Mouse (Mus musculus) cerebral cortex, adult 2 months (tissue): ENCODE data around the gene Vps13d.

ENCODE experiments used
- WGBS: fragments of 180-500 bp; shearing (Covaris S2); methylation state at CpG from one replicate; pipeline ENCODE4 v1.1.7; 2018; 5-methylcytosine and 5-hydroxymethylcytosine counted together

Vps13d gene

DNA sequence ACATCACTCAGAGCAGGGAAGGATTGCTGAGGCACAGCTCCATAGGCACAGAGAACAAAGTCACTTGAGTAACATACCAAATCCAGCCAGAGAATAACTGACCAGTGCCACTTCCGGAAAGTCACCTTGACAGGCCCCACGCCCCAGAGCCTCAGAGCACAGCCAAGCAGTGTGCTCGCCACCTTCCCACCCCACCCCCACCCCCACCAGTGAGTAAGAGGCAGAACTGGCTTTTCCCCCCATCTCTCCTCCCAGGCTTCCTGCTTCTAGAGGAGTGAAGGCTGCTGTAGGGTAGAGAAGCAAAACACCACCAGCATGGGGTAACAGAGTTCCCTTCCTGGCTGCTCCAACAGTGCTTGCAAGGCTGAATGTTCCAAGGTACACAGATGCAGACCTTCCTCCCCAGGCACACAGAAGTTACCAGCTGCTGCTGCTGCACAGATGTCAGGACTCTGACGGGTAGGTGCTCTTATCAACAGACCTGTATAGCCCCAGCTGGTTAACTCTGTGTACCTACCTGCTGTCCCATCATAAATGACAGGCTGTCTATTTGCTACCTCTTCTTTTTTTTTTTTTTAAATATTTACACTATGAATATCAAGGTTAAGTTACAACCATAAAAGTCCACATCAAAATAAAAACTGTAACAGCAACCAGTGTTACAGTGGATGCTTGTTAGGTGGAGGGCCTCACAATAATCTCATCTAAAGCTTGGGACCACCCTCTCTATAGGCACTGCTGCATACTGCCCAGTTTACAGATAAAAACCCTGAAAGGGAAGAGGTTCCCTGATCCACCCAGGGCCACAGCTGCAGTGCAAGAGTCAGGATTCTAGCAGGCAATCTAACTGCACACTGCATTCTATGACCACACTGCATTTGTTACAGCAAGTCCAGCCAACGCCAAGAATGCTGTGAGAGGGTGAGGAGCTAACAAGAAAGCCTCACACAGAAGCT is 47.5 kb downstream of the Vps13d start:
- 58% methylated on average over 5 of the region's 5 CpGs for WGBS

DNA sequence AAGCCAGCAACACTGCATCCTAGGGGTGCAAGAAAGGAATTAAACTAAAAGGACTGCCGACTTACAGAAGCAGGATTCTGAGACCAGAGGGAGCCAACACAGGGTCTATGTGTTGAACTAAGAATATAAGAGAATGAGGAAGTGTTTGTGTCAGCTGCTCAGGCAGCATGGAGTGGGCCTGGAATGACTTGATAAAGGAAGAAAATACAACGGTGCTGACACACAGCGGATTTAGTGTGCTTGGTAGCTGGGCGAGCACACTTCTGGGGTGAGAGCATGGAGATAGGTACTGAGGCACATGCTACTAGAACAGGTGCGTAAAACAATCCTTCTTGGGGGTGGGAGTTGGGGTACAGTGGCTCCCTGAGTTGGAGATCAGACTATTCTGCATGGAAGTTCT is 51.3 kb downstream of the Vps13d start:
- WGBS, result 68% methylated on average over 5 of the region's 5 CpGs

DNA sequence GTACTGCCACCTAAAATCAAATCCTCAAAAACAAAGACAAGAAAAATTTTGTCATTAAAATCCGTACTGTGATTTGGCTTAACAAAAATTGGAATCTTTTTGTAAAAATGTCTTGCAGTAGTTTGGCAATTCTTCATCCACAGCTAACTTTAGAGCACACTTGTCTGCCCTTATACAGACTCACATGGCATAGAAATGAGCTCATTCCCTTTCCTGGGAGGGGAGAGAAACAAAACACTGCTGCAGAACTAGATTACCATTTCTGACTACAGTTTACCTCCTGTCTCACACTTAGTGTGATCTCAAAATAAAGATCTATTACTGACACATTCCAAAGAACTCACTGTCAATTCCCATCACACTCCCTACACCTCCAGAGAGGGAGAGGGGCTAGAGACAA is 58.1 kb downstream of the Vps13d start:
- 46% methylated on average over 1 of the region's 1 CpGs for WGBS

DNA sequence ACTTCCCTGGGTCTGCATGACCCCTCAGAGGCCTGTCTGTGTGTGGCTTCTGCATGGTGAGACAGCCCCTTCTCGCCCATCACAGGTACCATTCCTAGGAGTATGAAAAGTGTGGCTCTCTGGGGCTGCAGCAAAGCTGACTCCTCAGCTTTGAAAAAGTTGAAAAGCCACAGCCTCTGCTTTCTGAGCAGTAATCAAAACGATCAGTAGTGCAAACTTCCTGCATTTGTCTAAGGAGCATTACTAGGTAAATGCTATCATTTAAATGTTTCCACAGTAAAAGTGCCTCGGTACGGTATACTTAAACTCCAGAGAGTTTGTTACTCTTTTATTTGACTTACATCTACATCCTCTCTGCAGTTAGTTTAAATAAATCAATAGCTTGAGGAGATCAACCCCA is 59.3 kb downstream of the Vps13d start:
- 82% methylated on average over 4 of the region's 4 CpGs for WGBS

DNA sequence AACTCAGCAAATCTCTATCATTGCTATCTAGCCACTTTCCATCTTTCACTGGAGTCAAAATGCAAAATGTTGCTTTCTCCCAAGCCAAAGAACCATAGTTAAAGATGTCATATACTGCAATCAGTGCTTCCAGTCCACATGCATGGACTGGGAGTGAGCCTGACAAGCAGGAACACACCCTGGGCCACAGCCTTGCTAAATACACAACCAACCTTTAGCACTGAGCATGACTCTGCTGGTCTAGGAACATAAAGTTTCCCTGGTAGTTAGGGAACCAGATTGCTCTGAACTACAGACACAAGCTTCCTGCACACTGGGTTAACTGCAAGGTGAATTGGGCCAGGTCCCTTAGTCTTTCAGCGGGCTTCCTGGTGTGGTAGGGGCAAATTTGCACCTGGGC is 64.0 kb downstream of the Vps13d start:
- 97% methylated on average over 1 of the region's 1 CpGs for WGBS

DNA sequence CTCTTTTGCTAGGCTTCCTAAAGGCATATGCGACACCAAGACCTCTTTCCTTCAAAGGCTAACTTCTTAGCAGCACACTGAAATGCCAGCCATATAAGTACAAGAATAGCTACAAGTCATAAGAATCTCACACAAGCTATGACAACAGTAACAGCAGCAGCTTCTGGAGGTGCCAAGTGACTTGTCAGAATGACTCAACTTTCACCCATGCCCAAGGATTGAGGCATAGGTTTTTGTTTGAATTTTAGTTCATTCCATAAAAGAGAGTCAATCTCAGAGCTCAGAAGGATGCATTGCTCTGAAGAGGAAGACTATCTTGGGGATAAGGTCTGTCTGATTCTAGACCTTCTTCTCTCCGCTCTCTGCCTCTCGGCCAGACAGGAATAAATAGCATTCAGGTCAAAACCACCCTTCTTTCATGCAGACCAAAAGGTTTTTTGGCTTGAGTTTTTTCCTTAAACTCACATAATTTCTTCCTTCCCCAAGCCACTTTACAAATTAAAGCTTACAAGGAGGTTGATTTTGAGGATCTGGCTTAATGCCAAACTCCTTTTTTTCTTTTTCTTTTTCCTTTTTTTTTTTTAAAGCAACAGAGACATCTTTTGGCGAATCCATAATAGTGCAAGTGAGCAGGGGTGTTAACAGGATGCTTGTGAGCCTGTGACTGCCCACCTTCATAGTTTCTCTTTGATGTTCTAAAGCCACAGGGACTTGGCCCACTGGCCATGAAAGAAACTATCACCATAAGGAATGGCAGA is 69.2 kb downstream of the Vps13d start:
- WGBS, result 39% methylated on average over 4 of the region's 4 CpGs

DNA sequence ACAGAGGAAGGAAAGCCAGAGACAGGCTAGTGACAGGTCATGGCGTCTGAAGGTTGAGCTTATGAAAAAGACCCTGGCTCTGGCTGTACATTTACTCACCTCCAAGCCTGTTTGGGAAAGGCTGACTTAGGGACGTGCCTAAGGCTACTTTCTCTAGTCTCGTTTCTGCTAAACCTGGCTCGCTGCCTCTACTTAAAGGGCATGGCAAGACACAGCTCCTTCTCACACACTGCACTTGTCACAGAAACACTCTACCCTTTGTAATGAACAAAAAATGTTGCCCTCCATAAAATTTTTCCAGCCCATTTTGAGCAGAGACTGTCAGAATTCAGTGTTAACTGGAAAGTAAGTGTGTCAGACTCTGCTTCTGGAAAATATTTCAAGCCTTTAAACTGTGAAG is 70.4 kb downstream of the Vps13d start:
- WGBS, result 58% methylated on average over 4 of the region's 4 CpGs

DNA sequence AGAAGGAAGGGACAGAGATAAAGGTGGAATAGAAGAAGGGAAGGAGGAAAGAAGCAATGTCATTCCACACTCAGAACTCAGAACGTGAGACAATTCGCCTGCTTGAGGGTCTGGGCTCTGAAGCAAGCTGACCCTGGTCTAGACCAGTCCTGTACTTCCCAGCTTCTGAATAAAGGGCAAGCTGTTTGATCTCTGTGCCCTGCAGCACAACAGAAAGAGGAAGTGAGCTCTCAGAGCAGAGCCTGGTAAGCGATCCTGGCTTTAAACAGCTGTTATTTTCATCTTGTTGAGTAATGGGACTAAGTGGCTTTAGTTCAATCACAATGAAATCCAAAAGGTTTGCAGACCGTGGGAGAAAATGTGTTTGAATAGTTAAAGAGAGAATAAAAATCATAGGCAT is 83.2 kb downstream of the Vps13d start:
- 50% methylated on average over 4 of the region's 4 CpGs for WGBS

DNA sequence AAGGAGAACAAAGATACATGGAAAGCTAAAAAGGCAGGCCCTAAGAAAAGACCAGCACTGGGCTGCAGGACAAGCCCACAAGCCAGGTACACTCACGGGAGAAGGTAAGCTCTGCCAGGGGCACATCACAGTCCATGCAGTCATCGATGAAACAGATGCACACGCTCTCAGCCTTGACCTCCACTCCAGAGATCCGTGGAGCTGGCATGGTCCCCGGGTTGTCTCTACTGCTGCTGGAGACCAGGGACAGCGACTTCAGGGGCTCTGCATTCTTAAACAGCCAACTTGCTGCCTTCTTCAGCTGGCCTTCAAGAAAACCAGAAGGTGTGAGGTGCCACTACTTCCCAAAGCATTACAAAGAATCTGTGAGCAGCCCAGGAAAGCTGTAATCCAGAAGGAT is 84.1 kb downstream of the Vps13d start:
- 84% methylated on average over 6 of the region's 6 CpGs for WGBS

DNA sequence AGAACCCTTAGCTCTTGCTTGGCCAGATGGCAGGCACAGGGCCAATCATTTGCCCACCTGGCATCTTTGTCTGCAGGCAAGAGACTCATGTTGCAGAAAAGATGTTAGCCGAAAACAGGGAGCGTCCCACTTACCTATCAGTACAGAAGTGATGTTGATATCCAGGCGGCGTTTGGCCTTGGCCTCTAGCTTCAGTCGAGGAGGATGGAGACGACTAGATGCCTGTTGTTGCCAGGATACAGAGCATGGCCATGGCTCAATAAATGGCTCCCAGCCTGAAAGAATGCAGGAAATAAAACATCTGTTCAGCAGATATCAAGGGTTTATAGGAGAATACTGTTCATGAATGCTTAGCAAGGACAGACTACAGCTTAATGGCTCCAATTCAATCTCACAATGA is 88.0 kb downstream of the Vps13d start:
- 80% methylated on average over 6 of the region's 6 CpGs for WGBS

DNA sequence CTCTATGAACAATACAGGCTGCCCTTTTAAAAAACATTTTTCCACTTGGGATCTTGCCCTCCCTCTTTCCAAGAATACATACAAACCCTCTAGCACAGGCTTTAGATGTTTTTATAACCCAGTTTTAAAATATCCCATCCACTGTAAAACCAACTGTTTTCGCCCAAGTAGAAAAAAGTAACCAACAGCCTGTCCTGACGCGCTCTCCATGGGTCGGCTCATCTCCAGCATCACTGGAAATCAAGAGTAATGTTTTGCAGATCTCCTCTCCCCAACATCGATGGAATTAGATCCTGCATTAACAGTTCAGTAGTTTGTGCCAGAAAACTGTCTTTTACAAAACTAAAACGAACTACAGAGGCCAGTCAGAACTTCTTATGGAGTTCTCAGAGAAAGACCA is 89.5 kb downstream of the Vps13d start:
- WGBS, result 35% methylated on average over 6 of the region's 6 CpGs

DNA sequence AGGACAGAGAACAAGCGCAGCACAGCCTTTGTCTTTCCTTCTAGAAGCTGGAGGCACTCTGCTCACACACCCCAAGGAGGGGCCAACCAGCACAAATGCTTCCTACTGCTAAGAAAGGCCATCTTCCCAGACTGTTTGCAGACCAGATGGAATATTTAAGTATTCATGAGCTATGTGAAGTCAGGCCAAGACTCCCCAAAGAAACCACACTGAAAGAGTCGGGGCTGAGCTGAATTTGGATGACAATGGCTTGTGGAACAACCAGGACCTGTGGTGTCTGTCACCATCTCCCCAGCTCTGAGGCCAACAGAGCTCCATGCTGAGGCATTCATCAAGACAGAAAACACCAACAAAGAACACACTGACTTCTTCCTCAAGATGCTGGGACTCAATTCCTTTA is 89.9 kb downstream of the Vps13d start:
- WGBS, result 24% methylated on average over 2 of the region's 2 CpGs

DNA sequence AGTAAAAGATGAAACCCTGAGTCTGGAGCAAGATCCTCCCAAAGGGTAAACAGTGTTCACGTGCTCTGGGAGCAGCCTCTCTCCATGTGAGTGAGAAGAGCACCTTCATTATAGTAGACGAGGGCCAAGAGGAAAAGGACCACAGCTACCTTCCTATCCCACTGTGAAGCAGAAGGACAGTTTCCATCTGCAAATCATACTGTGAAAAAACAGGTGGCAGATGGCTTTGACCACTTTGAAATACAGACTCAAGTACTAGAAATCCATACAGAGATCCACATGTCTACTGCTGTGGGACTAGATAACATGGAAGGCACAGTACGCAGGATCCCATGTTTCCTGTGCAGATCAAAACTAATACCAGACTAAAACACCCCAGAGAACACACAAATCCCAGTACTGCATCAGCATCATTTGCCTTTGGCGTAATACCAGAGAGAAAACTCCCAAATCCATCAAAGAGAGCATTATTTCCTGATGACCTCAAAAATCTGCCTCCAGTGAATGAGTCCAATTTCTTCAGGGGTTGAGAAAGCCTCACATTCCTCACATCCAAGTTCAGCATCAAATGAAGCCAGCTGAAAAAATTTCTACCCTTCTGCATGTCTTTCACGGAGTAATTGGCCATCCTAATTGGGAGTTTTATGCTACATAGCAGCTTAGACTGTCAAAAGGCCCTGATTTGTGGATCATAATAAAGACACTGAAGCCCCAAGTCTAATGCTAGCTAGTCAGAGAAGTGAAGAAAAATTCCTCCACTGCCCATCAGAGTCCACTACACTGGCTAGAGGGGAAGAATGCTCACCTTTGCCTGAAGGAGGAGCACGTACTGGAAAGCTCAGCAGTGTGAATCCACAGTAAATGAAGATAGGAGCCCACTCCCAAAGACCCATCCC is 92.7 kb downstream of the Vps13d start:
- 77% methylated on average over 6 of the region's 6 CpGs for WGBS

DNA sequence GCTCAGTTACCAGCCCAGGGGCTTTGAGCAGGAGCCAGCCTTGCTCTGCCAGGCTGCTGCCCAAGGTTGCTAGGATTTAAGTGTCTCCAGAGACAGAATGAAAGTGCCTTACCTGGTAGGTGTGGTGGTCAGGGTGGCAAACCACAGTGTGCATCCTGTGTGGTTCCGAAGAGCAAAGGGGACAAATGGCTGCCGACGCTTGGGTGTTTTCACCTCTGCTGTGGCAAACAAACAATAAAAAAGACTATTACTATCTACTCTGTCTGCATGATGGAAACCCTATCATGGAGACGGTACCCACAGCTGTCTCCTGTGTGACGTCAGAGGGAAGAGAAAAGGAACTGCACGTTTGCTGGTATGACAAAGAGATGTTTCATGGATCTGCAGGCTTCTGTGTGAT is 95.0 kb downstream of the Vps13d start:
- WGBS, result 76% methylated on average over 6 of the region's 6 CpGs

DNA sequence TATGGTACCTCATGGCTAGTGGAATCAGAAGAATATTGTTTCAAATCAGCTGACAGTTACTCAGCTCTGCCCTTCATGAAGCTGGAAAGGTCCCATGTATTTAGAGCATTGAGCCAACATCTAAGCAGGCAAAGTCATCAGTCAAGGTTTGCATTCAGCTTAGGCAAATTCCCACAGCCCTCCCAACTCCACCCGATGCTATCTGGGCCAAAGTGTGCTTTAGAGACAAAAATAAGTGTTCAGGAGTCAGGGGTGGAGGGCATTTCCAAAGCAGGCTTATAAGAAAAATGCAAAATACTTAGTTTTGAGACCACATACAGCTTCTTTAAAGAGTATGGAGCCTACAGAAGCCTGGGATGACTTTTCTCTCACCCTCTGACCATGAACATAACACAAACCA is 95.5 kb downstream of the Vps13d start:
- 52% methylated on average over 1 of the region's 1 CpGs for WGBS

DNA sequence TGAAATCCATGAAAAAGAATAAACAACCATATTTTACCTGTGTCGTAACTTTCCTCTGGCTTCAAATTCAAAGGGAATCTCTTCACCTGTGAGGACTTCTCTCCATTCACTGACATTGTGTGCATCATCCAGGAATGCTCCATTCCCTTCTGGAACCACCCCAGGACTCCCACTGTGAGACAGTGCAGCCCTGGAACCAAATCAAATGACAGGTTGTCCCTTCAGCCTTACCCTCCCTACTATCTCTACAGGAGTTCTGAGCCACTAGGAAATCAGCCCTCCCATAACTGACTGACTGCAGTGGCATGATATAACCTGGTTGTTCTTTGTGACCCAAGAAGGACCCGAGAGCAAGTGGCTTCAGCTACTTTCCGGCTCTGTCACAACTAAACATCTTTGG is 96.8 kb downstream of the Vps13d start:
- WGBS, result 91% methylated on average over 3 of the region's 3 CpGs

DNA sequence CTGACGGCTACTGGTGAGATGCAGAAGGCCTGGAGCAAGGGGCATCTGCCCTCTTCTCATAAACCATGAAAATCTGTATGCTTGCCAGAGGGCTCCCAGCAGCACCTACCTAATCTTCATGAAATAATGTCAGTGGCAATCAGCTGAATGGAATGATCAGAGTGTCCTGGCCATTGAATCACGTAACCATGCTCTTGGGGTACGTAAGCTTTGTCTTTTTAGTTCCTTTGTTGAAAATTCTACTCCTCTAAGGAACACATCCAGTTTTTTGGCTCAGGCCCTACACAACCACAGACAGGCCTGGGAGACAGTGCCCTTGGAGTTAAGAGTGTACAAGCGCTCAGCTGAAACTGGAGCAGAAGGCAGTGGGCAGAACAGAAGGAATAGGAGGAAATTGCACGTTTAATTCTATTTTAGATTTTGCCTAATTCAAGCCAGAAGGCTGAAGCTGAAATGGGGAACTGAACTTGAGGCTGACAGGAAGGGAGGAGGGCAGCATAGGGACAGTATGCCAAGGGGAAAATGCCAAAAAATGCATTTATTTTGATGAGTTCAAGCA is 98.2 kb downstream of the Vps13d start:
- 43% methylated on average over 5 of the region's 5 CpGs for WGBS

DNA sequence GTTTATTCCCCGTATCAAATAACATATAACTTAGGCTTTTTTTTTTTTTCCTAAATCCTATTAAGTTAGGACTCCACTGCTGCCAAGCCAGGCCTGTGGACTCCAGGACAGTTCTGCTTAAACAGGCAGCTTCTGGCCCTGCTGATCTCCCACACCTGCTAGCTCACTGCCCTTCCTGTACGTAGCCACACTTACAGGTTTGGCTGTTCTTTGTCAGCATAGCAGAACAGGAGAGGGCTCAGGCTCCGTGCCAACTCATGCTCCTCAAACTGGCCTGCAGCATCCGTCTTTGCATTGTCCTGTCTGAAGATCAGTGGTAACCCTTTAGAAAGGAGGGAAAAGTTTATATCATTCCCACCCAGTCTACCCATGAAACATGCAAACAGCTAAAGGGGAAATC is 108.3 kb downstream of the Vps13d start:
- WGBS, result 76% methylated on average over 4 of the region's 4 CpGs

DNA sequence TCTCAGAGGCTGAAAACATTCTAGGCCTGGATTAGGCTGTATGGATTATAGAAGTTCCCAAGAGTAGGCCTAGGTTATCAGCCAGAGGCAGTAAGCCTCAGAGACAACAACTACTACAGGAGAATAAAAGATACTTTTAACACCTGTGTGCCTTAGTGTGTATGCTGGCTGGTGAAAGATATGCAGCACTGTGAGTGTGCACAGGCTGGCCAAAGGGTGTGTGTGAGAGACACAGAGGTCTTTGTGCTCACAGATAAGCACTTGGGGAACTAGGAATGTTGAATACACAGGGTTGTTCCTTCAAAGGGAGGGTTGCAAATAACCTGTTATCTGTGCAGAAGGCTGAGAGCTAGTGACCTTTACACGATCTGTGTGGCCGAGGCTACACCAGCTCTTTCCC is 115.5 kb downstream of the Vps13d start:
- WGBS, result 96% methylated on average over 2 of the region's 2 CpGs

DNA sequence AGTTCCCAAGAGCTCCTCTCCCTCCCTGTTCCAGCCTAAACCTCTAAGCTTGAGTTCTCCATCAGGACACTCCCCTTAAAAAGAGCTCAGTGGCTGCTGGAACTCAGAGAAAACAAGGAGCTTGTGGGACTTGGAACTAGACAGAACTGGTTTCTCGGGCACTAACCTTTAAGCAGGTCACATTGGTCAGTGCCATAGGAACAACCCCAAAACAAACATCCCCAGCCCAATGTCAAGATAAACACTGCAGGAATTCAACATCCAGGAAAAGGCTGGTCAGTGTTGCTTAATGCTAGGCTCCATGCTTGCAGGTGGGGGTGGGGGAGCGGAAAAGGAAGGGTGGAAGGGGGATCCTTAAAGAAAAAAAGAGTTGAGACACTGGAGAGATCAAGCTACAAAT is 120.5 kb downstream of the Vps13d start:
- WGBS, result 86% methylated on average over 2 of the region's 2 CpGs

DNA sequence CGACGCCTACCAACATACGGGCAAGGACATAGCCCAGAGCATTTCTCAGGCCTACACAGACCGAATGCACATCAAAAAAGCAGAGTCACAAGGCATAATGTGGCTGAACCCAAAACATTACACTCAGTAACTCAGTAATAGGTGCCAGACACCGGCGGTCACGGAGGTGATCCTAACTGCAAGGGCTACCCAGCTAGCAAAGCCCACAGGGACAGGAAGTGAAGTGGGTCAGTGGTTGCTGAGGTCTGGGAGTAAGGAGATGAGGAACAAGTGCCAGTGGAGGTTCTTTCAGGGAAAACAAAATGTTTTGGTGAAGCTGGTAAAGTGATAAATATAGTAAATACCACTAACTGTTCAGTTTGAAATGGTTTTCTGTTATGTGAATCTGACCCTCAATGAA is 121.1 kb downstream of the Vps13d start:
- WGBS, result 92% methylated on average over 7 of the region's 7 CpGs

DNA sequence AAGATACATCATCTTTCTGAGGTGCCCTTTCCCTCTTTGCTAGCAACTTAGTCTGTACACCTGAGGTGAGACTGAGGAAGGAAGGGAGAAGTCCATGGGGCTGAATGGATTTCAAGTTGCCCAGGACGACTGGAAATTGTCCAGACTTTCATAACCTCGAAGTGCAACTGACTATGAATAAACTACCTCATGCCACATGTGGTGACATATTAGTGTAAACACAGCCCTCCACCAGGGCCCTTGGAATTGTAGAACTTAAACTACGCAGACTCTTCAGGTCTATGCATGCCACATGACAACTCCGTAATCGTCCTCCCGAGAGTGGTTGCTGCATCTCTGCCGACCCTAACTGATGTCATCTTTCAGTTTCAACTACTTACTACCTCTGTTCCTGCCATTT is 122.9 kb downstream of the Vps13d start:
- WGBS, result 84% methylated on average over 7 of the region's 7 CpGs
